Mouse (Mus musculus) kidney, postnatal 0 days (tissue): ENCODE measurements around the gene Gm6657. TPM values are rescaled to one million over a fixed set of nuclear protein-coding genes. Genes with fewer than 3 reads are reported as not detected.

ENCODE experiments used
- ATAC-seq: fragments of 200-750 bp; cut with Nextera tagmentation; replicated peaks from 2 replicates; pipeline ENCODE4 v1.8.0; 2017; ENCODE audit warnings: low read depth, moderate number of reproducible peaks, moderate TSS enrichment, moderate library complexity; ENCODE audit not compliant: low FRiP score
- DNase-seq: peaks from one replicate; pipeline ENCODE4 v3.0.0-alpha.2; 2016; ENCODE audit warnings: low spot score
- H3K27ac ChIP-seq: fragments of 300-500 bp; sonication (generic); 2 replicates; pipeline ENCODE4 v1.5.1; 2014; ENCODE audit warnings: mild to moderate bottlenecking
- H3K27me3 ChIP-seq: fragments of 300-500 bp; sonication (generic); 2 replicates; pipeline ENCODE4 v1.6.1; 2014; ENCODE audit warnings: low read length, mixed read lengths; ENCODE audit not compliant: insufficient read depth
- H3K36me3 ChIP-seq: fragments of 300-500 bp; sonication (generic); 2 replicates; pipeline ENCODE4 v1.6.1; 2014; ENCODE audit warnings: low read length, mixed read lengths; ENCODE audit not compliant: insufficient read depth
- H3K4me1 ChIP-seq: fragments of 300-500 bp; sonication (generic); replicated peaks from 2 replicates; pipeline ENCODE4 v1.6.1; 2014; ENCODE audit warnings: antibody characterized with exemption, low read length, mixed read lengths; ENCODE audit not compliant: insufficient read depth
- H3K4me2 ChIP-seq: fragments of 300-500 bp; sonication (generic); 2 replicates; pipeline ENCODE4 v1.6.1; 2014; ENCODE audit warnings: mild to moderate bottlenecking, low read length, moderate library complexity, mixed read lengths
- H3K4me3 ChIP-seq: fragments of 300-500 bp; sonication (generic); replicated peaks from 2 replicates; pipeline ENCODE4 v1.5.1; 2014; ENCODE audit warnings: low read depth, low read length
- H3K9ac ChIP-seq: fragments of 300-500 bp; sonication (generic); 2 replicates; pipeline ENCODE4 v1.6.1; 2014; ENCODE audit warnings: low read depth, low read length
- H3K9me3 ChIP-seq: fragments of 300-500 bp; sonication (generic); replicated peaks from 2 replicates; pipeline ENCODE4 v1.6.1; 2016; ENCODE audit warnings: low read length, inconsistent platforms, mixed read lengths
- CTCF ChIP-seq: IDR thresholded peaks from 2 replicates; pipeline ENCODE4 v1.5.1; 2016; ENCODE audit warnings: antibody characterized with exemption, low read depth, mild to moderate bottlenecking, moderate library complexity
- polyA plus RNA-seq: library from polyadenylated mRNA; unstranded; fragments of >200 nt; fragmentation: Nextera tagmentation; extraction: Ambion mirVana; gene quantifications from 2 replicates; pipeline ENCODE4 v1.2.1, GENCODE M21; 2015

Gm6657 gene
- polyA plus RNA-seq, 1 experiment from 2014 or later = not detected

DNA sequence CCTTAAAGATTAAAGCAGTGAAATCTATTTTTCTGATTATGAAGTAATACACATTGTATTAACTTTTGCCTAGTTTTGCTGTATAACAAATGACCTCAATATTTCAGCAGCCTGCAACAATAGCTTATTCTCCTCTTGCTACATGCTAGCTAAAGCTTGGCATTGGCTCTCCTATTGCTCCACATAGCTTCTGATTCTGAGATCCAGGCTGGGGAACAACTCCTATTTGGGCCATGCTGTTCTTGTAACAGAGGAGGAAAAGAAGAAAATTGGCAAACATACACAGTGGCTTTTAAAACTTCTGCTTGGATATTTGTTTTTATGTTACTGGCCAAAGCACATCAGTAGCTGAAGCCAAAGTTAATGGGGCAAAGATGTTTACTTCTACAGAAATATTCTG lies 55.1 kb downstream of the Gm6657 start:
- Histone ChIP-seq H3K4me2 (no peak overlapping the region), H3K9me3 (no peaks in the 10 kb centered on the region), H3K36me3 (no peaks in the 10 kb centered on the region), H3K27me3 (no peaks in the 10 kb centered on the region), H3K9ac (no peak overlapping the region), H3K4me3 (no peak overlapping the region), H3K27ac (no peak overlapping the region), H3K4me1 (no peaks in the 10 kb centered on the region)
- DNase-seq (no peak), ATAC-seq (no peak)
- no peak for TF ChIP-seq CTCF

Other genes with a start within 250 kb of the Gm6657 start
- gene Gphn, start 32.1 kb downstream of the Gm6657 start, polyA plus RNA-seq = 18.9 and 19.3 TPM in 2 replicates